30 mouse cellular contexts compared by ENCODE assay signal in the genomic region with DNA sequence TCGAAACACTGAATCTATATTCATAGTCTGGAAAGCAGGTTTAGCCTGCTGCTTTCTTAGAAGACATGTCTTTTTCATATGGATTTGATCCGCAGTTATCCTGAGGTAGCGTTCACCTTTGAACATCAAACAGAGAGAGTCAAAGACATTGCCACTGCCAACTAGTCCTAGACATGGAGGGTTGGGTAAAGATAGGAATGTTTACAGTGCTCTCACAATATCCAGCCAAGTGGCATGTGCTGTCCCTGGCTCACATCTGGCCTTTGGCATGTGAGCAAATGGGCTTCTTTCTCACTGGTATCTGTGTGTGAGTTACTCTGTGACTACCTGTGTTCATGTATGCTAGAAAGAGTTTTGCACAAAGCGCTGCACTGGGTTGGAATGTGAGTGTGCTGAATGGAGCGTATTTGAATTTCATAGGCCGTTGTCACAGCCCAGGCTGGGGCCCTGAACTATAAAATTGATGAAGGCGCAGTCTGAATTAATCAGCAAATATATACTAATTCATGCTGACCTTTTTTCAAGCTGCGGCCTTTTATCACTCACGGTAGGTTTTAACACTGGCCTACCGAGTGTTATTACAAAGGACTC.
DNase-seq lines count a peak whose midpoint lies in the region; ATAC-seq and TF ChIP-seq lines count a peak whose summit lies in the region.
"Had no signal": no experiment of that assay in that cellular context is flagged by ENCODE, and none has a peak within 500 bp of the region (broad histone marks: within the 10 kb centered on the region; RNA-seq: fewer than 3 reads in every experiment).

No protein-coding gene starts in this region.

- no peaks in the 10 kb centered on the region for H3K4me1 ChIP-seq in cerebellum, adult 2 months (ENCODE audit: control insufficient read depth, insufficient read depth, low read length)
- H3K4me1 ChIP-seq in hindbrain, embryonic 13.5 days (replicated peaks) = peaks cover 17% of the 10 kb centered on the region
- peaks cover 3% of the 10 kb centered on the region; the same call in 1 of the 2 replicates for H3K4me1 ChIP-seq in hindbrain, embryonic 14.5 days (replicated peaks; ENCODE audit: control insufficient read depth, insufficient read depth, low read length)
- peaks cover 9% of the 10 kb centered on the region; the same call in 1 of the 2 replicates for H3K4me1 ChIP-seq in neural tube, embryonic 13.5 days (replicated peaks)
- H3K4me1 ChIP-seq in neural tube, embryonic 15.5 days = peaks cover 7% of the 10 kb centered on the region; the same call in 1 of the 2 replicates
- H3K4me1 ChIP-seq in thymus, adult 2 months (replicated peaks; ENCODE audit: control insufficient read depth, insufficient read depth, low read length) = no peaks in the 10 kb centered on the region
- H3K4me1 ChIP-seq: liver, embryonic 12.5 days; megakaryocyte, embryonic 14.5 days; stomach, embryonic 15.5 days had no signal

- DNase-seq in cerebellum, postnatal 10 days = peak; percentile 12 to 13
- no peak for DNase-seq in cerebellum, adult 2 months
- no peak for DNase-seq in hindbrain, embryonic 14.5 days (ENCODE audit: low spot score)
- no peak for DNase-seq in neural tube, embryonic 10.5 days (ENCODE audit: extremely low spot score, low spot score)
- DNase-seq in thymus, adult 2 months = no peak
- DNase-seq: adrenal gland, adult 2 months; adrenal gland, postnatal 36 days; cerebellum, adult 8-10 months; gastrocnemius, postnatal 36 days; heart, adult 18-20 months; heart, postnatal 4 days; kidney, adult 11 months; kidney, postnatal 14 days; layer of hippocampus, adult 9-11 months; liver, postnatal 0 days; lung, postnatal 36 days; thymus, postnatal 14 days had no signal

- TF ChIP-seq POLR2A in cerebellum, adult 2 months (IDR thresholded peaks at IDR 0.05; ENCODE audit: borderline replicate concordance, insufficient read depth, low read length) = no peak
- no peak for TF ChIP-seq POLR2A in thymus, adult 2 months (IDR thresholded peaks at IDR 0.05; ENCODE audit: control insufficient read depth, extremely low read depth, insufficient read depth, low read length, poor library complexity)

- H3K9ac ChIP-seq in hindbrain, embryonic 13.5 days = no peak overlapping the region
- no peak overlapping the region for H3K9ac ChIP-seq in hindbrain, embryonic 14.5 days
- no peak overlapping the region for H3K9ac ChIP-seq in neural tube, embryonic 13.5 days
- H3K9ac ChIP-seq in neural tube, embryonic 15.5 days (replicated peaks) = no peak overlapping the region
- H3K9ac ChIP-seq: limb, embryonic 12.5 days; liver, embryonic 12.5 days; liver, postnatal 0 days; stomach, embryonic 15.5 days had no signal

- H3K27ac ChIP-seq in cerebellum, adult 2 months (ENCODE audit: insufficient read depth, low read length) = no peak overlapping the region
- H3K27ac ChIP-seq in hindbrain, embryonic 13.5 days = peak overlapping the region; percentile 50; the same call in 1 of the 2 replicates
- no peak overlapping the region for H3K27ac ChIP-seq in hindbrain, embryonic 14.5 days
- H3K27ac ChIP-seq in neural tube, embryonic 13.5 days (replicated peaks) = 0 out of 2 replicates have a peak overlapping the region, but pooled peaks have one; percentile 10
- no peak overlapping the region for H3K27ac ChIP-seq in neural tube, embryonic 15.5 days (replicated peaks)
- H3K27ac ChIP-seq in thymus, adult 2 months (ENCODE audit: control insufficient read depth, insufficient read depth, low read length) = no peak overlapping the region
- H3K27ac ChIP-seq: gastrocnemius, adult 2 months; left cerebral cortex, adult 2 months; limb, embryonic 12.5 days; liver, embryonic 12.5 days; stomach, embryonic 15.5 days had no signal

- no peak overlapping the region for H3K4me2 ChIP-seq in hindbrain, embryonic 13.5 days
- H3K4me2 ChIP-seq in hindbrain, embryonic 14.5 days (replicated peaks) = no peak overlapping the region
- no peak overlapping the region for H3K4me2 ChIP-seq in neural tube, embryonic 13.5 days
- no peak overlapping the region for H3K4me2 ChIP-seq in neural tube, embryonic 15.5 days
- H3K4me2 ChIP-seq: heart, embryonic 11.5 days; limb, embryonic 12.5 days; liver, embryonic 12.5 days; stomach, embryonic 15.5 days had no signal

- no peaks in the 10 kb centered on the region for H3K27me3 ChIP-seq in cerebellum, adult 2 months (ENCODE audit: control insufficient read depth, insufficient read depth, low read length)
- no peaks in the 10 kb centered on the region for H3K27me3 ChIP-seq in hindbrain, embryonic 13.5 days
- no peaks in the 10 kb centered on the region for H3K27me3 ChIP-seq in hindbrain, embryonic 14.5 days (ENCODE audit: control insufficient read depth, insufficient read depth, low read length)
- no peaks in the 10 kb centered on the region for H3K27me3 ChIP-seq in neural tube, embryonic 13.5 days
- H3K27me3 ChIP-seq in neural tube, embryonic 15.5 days (replicated peaks) = no peaks in the 10 kb centered on the region
- no peaks in the 10 kb centered on the region for H3K27me3 ChIP-seq in thymus, adult 2 months (ENCODE audit: control insufficient read depth, insufficient read depth, low read length)
- H3K27me3 ChIP-seq: CH12.LX; liver, embryonic 12.5 days; megakaryocyte, embryonic 14.5 days; stomach, embryonic 15.5 days had no signal

- no peaks in the 10 kb centered on the region for H3K9me3 ChIP-seq in hindbrain, embryonic 13.5 days
- no peaks in the 10 kb centered on the region for H3K9me3 ChIP-seq in hindbrain, embryonic 14.5 days (ENCODE audit: control insufficient read depth, low read length)
- no peaks in the 10 kb centered on the region for H3K9me3 ChIP-seq in neural tube, embryonic 13.5 days
- H3K9me3 ChIP-seq in neural tube, embryonic 15.5 days (replicated peaks) = no peaks in the 10 kb centered on the region
- H3K9me3 ChIP-seq: limb, embryonic 12.5 days; liver, embryonic 12.5 days; megakaryocyte, embryonic 14.5 days; stomach, embryonic 15.5 days had no signal

- WGBS in cerebellum, adult 2 months = 78% methylated on average over 10 of the region's 10 CpGs
- WGBS in hindbrain, embryonic 13.5 days = 60% methylated on average over 10 of the region's 10 CpGs
- WGBS in hindbrain, embryonic 14.5 days = 55% methylated on average over 10 of the region's 10 CpGs
- WGBS in neural tube, embryonic 13.5 days = 54% methylated on average over 10 of the region's 10 CpGs
- 51% methylated on average over 10 of the region's 10 CpGs for WGBS in neural tube, embryonic 15.5 days
- WGBS in thymus, adult 2 months = 97% methylated on average over 10 of the region's 10 CpGs

- no peaks in the 10 kb centered on the region for H3K36me3 ChIP-seq in hindbrain, embryonic 13.5 days
- no peaks in the 10 kb centered on the region for H3K36me3 ChIP-seq in hindbrain, embryonic 14.5 days (replicated peaks; ENCODE audit: control insufficient read depth, insufficient read depth)
- no peaks in the 10 kb centered on the region for H3K36me3 ChIP-seq in neural tube, embryonic 13.5 days
- H3K36me3 ChIP-seq in neural tube, embryonic 15.5 days = no peaks in the 10 kb centered on the region
- H3K36me3 ChIP-seq in thymus, adult 2 months (ENCODE audit: control insufficient read depth, insufficient read depth, low read length) = no peaks in the 10 kb centered on the region
- H3K36me3 ChIP-seq: limb, embryonic 12.5 days; liver, embryonic 12.5 days; stomach, embryonic 15.5 days had no signal

- TF ChIP-seq CTCF in cerebellum, adult 2 months (IDR thresholded peaks at IDR 0.05; ENCODE audit: borderline replicate concordance, insufficient read depth, low read depth, low read length) = no peak
- TF ChIP-seq CTCF in thymus, adult 2 months (IDR thresholded peaks at IDR 0.05; ENCODE audit: borderline replicate concordance, control insufficient read depth, extremely low read depth, insufficient read depth, low read length, poor library complexity) = no peak

- no peak overlapping the region for H3K4me3 ChIP-seq in cerebellum, adult 2 months (replicated peaks; ENCODE audit: insufficient read depth, low read depth, low read length)
- no peak overlapping the region for H3K4me3 ChIP-seq in hindbrain, embryonic 13.5 days
- H3K4me3 ChIP-seq in hindbrain, embryonic 14.5 days (replicated peaks; ENCODE audit: low read length) = no peak overlapping the region
- no peak overlapping the region for H3K4me3 ChIP-seq in neural tube, embryonic 13.5 days
- no peak overlapping the region for H3K4me3 ChIP-seq in neural tube, embryonic 15.5 days (replicated peaks)
- no peak overlapping the region for H3K4me3 ChIP-seq in thymus, adult 2 months (ENCODE audit: control insufficient read depth, insufficient read depth, low read length)
- H3K4me3 ChIP-seq: gastrocnemius, adult 2 months; left cerebral cortex, adult 2 months; limb, embryonic 12.5 days; liver, embryonic 12.5 days; megakaryocyte, embryonic 14.5 days; stomach, embryonic 15.5 days had no signal

- peak; percentile 37; the same call in 1 of the 2 replicates for ATAC-seq in hindbrain, embryonic 13.5 days (ENCODE audit: low FRiP score)
- ATAC-seq in hindbrain, embryonic 14.5 days (ENCODE audit: low FRiP score) = no peak
- no peak for ATAC-seq in neural tube, embryonic 13.5 days (ENCODE audit: low read depth)
- 0 out of 2 replicates have a peak, but pooled peaks have one; percentile 24 for ATAC-seq in neural tube, embryonic 15.5 days (ENCODE audit: low FRiP score)
- ATAC-seq: activated CD4-positive, CD25-positive, alpha-beta regulatory T cell, adult 4 months; inflammation-experienced regulatory T-cells, adult 6 months; liver, embryonic 12.5 days; liver, postnatal 0 days had no signal

Comparison
In these comparisons a context has a peak if more than half of its experiments do, and no peak if none do; other contexts are left out.
1. DNase-seq: peak in cerebellum, postnatal 10 days (2 of 2); none in cerebellum, adult 2 months (0 of 2), hindbrain, embryonic 14.5 days (single experiment), neural tube, embryonic 10.5 days (single experiment) and thymus, adult 2 months (single experiment).
2. H3K27ac ChIP-seq: peak in hindbrain, embryonic 13.5 days (single experiment) and neural tube, embryonic 13.5 days (single experiment); none in cerebellum, adult 2 months (single experiment), hindbrain, embryonic 14.5 days (single experiment), neural tube, embryonic 15.5 days (single experiment) and thymus, adult 2 months (single experiment).
3. ATAC-seq: peak in hindbrain, embryonic 13.5 days (single experiment) and neural tube, embryonic 15.5 days (single experiment); none in hindbrain, embryonic 14.5 days (single experiment) and neural tube, embryonic 13.5 days (single experiment).